Mouse (Mus musculus): ENCODE data around the gene Six5. TPM values are rescaled to one million over a fixed set of nuclear protein-coding genes. Genes with fewer than 3 reads are reported as not detected.

Six5 gene
- total RNA-seq, 2 experiments from 2014 or later, result 12.3 to 17.3 TPM

GRCm38 (mm10) chr7:19147497-19148045 is 53.2 kb downstream of the Six5 start:
- DNase-seq, result no peak

Small RNA genes lying within 50 kb of the gene (microRNA-seq; reads per million reads assigned to microRNA genes)
- gene Mir3100, result 3.7 reads per million

Other genes starting within 250 kb of the Six5 start
- 1 to 10 TPM; 5.0 to 7.9 TPM for gene Pglyrp1, start 223.3 kb upstream of the Six5 start, total RNA-seq (2021)
- 10 to 100 TPM; 12.5 to 13.9 TPM for gene Ccdc61, start 184.2 kb upstream of the Six5 start, total RNA-seq (2021)
- gene Nova2, start 168.7 kb upstream of the Six5 start, total RNA-seq (2021), result 1 to 10 TPM; 6.1 to 7.4 TPM
- gene Nanos2, start 107.2 kb upstream of the Six5 start, total RNA-seq (2021), result not detected
- gene Mypop, start 103.3 kb upstream of the Six5 start, total RNA-seq (2021), result 1 to 10 TPM; 6.4 to 6.8 TPM
- 10 to 100 TPM; 36.9 to 37.2 TPM for gene Irf2bp1, start 90.5 kb upstream of the Six5 start, total RNA-seq (2021)
- 10 to 100 TPM in 1 of 2 experiments, 1 to 10 TPM in 1; 4.8 to 14.0 TPM for gene Foxa3, start 71.1 kb upstream of the Six5 start, total RNA-seq (2021)
- 10 to 100 TPM; 78.0 to 89.0 TPM for gene Sympk, start 70.2 kb upstream of the Six5 start, total RNA-seq (2021)
- gene Rsph6a, start 39.9 kb upstream of the Six5 start, total RNA-seq (2021), result not detected
- gene Dmwd, start 18.4 kb upstream of the Six5 start, total RNA-seq (2021), result 10 to 100 TPM; 43.5 to 48.4 TPM
- 10 to 100 TPM; 51.8 to 93.9 TPM for gene Dmpk, start 10.7 kb upstream of the Six5 start, total RNA-seq (2021)
- gene Gm4969, start 23.8 kb downstream of the Six5 start, total RNA-seq (2021), result under 1 TPM; 0.21 to 0.24 TPM
- 10 to 100 TPM; 10.7 to 11.1 TPM for gene Fbxo46, start 25.3 kb downstream of the Six5 start, total RNA-seq (2021)
- 10 to 100 TPM; 12.5 to 12.6 TPM for gene Qpctl, start 54.7 kb downstream of the Six5 start, total RNA-seq (2021)
- gene Snrpd2, start 55.1 kb downstream of the Six5 start, total RNA-seq (2021), result 10 to 100 TPM; 90.1 to 91.2 TPM
- gene Gipr, start 71.5 kb downstream of the Six5 start, total RNA-seq (2021), result under 1 TPM; 0.75 to 0.94 TPM
- 10 to 100 TPM; 37.7 to 41.0 TPM for gene Eml2, start 81.8 kb downstream of the Six5 start, total RNA-seq (2021)
- 1 to 10 TPM; 7.4 to 9.2 TPM for gene Gpr4, start 117.9 kb downstream of the Six5 start, total RNA-seq (2021)
- gene Opa3, start 133.7 kb downstream of the Six5 start, total RNA-seq (2021), result 10 to 100 TPM; 26.5 to 26.6 TPM
- 10 to 100 TPM; 73.9 to 77.2 TPM for gene Vasp, start 177.2 kb downstream of the Six5 start, total RNA-seq (2021)
- under 1 TPM in 1 of 2 experiments, not detected in 1; 0.30 TPM for gene Ppm1n, start 185.5 kb downstream of the Six5 start, total RNA-seq (2021)
- 10 to 100 TPM; 20.2 to 59.7 TPM for gene Rtn2, start 188.0 kb downstream of the Six5 start, total RNA-seq (2021)
- gene Fosb, start 215.5 kb downstream of the Six5 start, total RNA-seq (2021), result 10 to 100 TPM in 1 of 2 experiments, 1 to 10 TPM in 1; 1.2 to 12.9 TPM